Mouse (Mus musculus): ENCODE measurements at regions not wholly inside any gene's neighbourhood (a gene's known extent, or its start where the extent isn't known, plus 50 kb on each side); places are given as distances from the start of the nearest gene placed in this dataset.

DNA sequence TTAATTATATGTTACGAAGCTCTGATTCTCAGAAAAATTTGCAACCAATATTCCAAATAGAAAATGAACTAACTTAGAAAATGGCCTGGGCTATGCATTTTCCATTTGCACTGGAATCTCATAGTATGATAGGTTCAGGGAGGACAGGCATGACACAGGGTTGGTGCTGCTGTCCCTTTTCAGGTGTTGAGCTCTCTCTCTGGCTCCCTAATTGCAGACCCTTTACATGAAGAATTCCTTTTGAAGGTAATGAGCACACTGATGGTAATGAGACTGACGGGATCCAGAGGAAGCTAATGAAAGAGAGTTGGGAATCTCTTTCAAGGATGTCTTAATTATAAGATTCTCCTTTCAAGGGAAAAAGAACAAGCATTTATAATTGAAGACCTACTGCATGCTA is 87.6 kb downstream of the Serpinb8 start:
- H3K36me3 ChIP-seq (ENCODE audit: control insufficient read depth, insufficient read depth, low read length) = no peaks in the 10 kb centered on the region
- no peaks in the 10 kb centered on the region for H3K9me3 ChIP-seq (ENCODE audit: control insufficient read depth, low read length)
- H3K4me3 ChIP-seq (ENCODE audit: low read depth, low read length) = no peak overlapping the region
- no peak overlapping the region for H3K27ac ChIP-seq (ENCODE audit: low read depth, low read length)
- no peaks in the 10 kb centered on the region for H3K27me3 ChIP-seq (ENCODE audit: control insufficient read depth, insufficient read depth, low read length)
- H3K9ac ChIP-seq (replicated peaks; ENCODE audit: low read depth, low read length) = no peak overlapping the region
- H3K4me2 ChIP-seq (ENCODE audit: low read depth, low read length) = no peak overlapping the region
- WGBS = 83% methylated on average over 2 of the region's 2 CpGs
- ATAC-seq (ENCODE audit: low read depth) = no peak
- no peaks in the 10 kb centered on the region for H3K4me1 ChIP-seq (ENCODE audit: control insufficient read depth, insufficient read depth, low read length)

GRCm38 (mm10) chr1:107696858-107697257 is 107.1 kb downstream of the Serpinb8 start:
- ATAC-seq (ENCODE audit: low read depth) = no peak
- Histone ChIP-seq H3K27ac (ENCODE audit: low read depth, low read length) (no peak overlapping the region), H3K4me3 (ENCODE audit: low read depth, low read length) (no peak overlapping the region), H3K27me3 (ENCODE audit: control insufficient read depth, insufficient read depth, low read length) (no peaks in the 10 kb centered on the region), H3K9me3 (ENCODE audit: control insufficient read depth, low read length) (no peaks in the 10 kb centered on the region), H3K4me2 (ENCODE audit: low read depth, low read length) (no peak overlapping the region), H3K9ac (replicated peaks; ENCODE audit: low read depth, low read length) (no peak overlapping the region), H3K36me3 (ENCODE audit: control insufficient read depth, insufficient read depth, low read length) (no peaks in the 10 kb centered on the region), H3K4me1 (ENCODE audit: control insufficient read depth, insufficient read depth, low read length) (no peaks in the 10 kb centered on the region)
- 7% methylated on average over 2 of the region's 2 CpGs for WGBS

DNA sequence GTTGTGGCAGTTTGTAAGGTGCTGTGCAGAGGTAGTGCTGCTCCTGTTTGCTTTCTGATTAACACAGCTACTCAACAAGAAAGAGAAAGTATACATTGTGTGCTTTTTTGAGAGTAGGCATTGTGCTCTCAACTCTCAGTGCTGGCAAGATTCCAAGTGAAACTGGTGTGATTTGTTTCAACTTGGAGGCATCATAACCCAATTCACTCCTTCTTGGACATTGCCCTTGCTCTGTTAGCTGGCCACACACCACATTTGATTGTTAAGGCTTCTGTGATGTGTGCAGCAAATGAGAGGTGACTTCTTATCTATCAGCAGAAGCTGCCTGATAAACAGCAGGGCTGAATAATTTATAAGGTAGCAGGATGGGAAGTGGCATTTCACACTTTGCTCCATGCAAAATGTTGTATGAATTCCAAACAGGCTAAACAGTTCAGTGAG is 116.3 kb downstream of the Serpinb8 start:
- Histone ChIP-seq H3K4me2 (ENCODE audit: low read depth, low read length) (no peak overlapping the region), H3K27ac (ENCODE audit: low read depth, low read length) (no peak overlapping the region), H3K4me1 (ENCODE audit: control insufficient read depth, insufficient read depth, low read length) (no peaks in the 10 kb centered on the region), H3K9me3 (ENCODE audit: control insufficient read depth, low read length) (no peaks in the 10 kb centered on the region), H3K9ac (replicated peaks; ENCODE audit: low read depth, low read length) (no peak overlapping the region), H3K27me3 (ENCODE audit: control insufficient read depth, insufficient read depth, low read length) (no peaks in the 10 kb centered on the region), H3K36me3 (ENCODE audit: control insufficient read depth, insufficient read depth, low read length) (no peaks in the 10 kb centered on the region), H3K4me3 (ENCODE audit: low read depth, low read length) (no peak overlapping the region)
- ATAC-seq (ENCODE audit: low read depth) = no peak

DNA sequence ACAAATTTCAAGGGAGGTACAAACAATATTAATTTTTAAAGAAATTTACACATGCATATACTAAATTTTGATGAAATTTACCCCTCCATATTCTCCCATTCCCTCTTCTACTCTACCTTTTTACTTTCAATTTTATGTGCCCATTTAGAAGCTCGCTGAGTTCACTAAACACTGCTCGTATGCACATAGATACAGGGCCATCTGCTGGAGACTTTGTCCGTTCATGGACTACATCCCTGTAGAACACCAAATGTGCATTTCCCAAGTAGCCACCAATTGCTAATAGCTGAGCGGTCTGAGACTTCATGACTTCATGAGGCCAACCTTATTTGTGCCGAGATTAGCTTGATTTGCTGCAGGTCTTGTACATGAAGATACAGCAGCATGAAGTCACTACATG is 118.8 kb downstream of the Serpinb8 start:
- no peaks in the 10 kb centered on the region for H3K9me3 ChIP-seq (ENCODE audit: control insufficient read depth, low read length)
- H3K9ac ChIP-seq (replicated peaks; ENCODE audit: low read depth, low read length) = no peak overlapping the region
- H3K27ac ChIP-seq (ENCODE audit: low read depth, low read length) = no peak overlapping the region
- no peak overlapping the region for H3K4me3 ChIP-seq (ENCODE audit: low read depth, low read length)
- no peaks in the 10 kb centered on the region for H3K36me3 ChIP-seq (ENCODE audit: control insufficient read depth, insufficient read depth, low read length)
- ATAC-seq (ENCODE audit: low read depth) = no peak
- no peaks in the 10 kb centered on the region for H3K27me3 ChIP-seq (ENCODE audit: control insufficient read depth, insufficient read depth, low read length)
- H3K4me2 ChIP-seq (ENCODE audit: low read depth, low read length) = no peak overlapping the region
- H3K4me1 ChIP-seq (ENCODE audit: control insufficient read depth, insufficient read depth, low read length) = no peaks in the 10 kb centered on the region
- 95% methylated on average over 5 of the region's 5 CpGs for WGBS

GRCm38 (mm10) chr1:107714869-107715268 is 125.1 kb downstream of the Serpinb8 start:
- H3K4me1 ChIP-seq (ENCODE audit: control insufficient read depth, insufficient read depth, low read length) = no peaks in the 10 kb centered on the region
- H3K4me3 ChIP-seq (ENCODE audit: low read depth, low read length) = no peak overlapping the region
- no peak overlapping the region for H3K9ac ChIP-seq (replicated peaks; ENCODE audit: low read depth, low read length)
- H3K9me3 ChIP-seq (ENCODE audit: control insufficient read depth, low read length) = no peaks in the 10 kb centered on the region
- H3K27ac ChIP-seq (ENCODE audit: low read depth, low read length) = no peak overlapping the region
- H3K4me2 ChIP-seq (ENCODE audit: low read depth, low read length) = no peak overlapping the region
- no peak for ATAC-seq (ENCODE audit: low read depth)
- 93% methylated on average over 1 of the region's 1 CpGs for WGBS
- H3K36me3 ChIP-seq (ENCODE audit: control insufficient read depth, insufficient read depth, low read length) = no peaks in the 10 kb centered on the region
- no peaks in the 10 kb centered on the region for H3K27me3 ChIP-seq (ENCODE audit: control insufficient read depth, insufficient read depth, low read length)

GRCm38 (mm10) chr1:107719304-107719703 is 129.5 kb downstream of the Serpinb8 start:
- no peaks in the 10 kb centered on the region for H3K4me1 ChIP-seq (ENCODE audit: control insufficient read depth, insufficient read depth, low read length)
- 82% methylated on average over 5 of the region's 5 CpGs for WGBS
- no peak overlapping the region for H3K27ac ChIP-seq (ENCODE audit: low read depth, low read length)
- no peaks in the 10 kb centered on the region for H3K9me3 ChIP-seq (ENCODE audit: control insufficient read depth, low read length)
- no peaks in the 10 kb centered on the region for H3K27me3 ChIP-seq (ENCODE audit: control insufficient read depth, insufficient read depth, low read length)
- H3K36me3 ChIP-seq (ENCODE audit: control insufficient read depth, insufficient read depth, low read length) = no peaks in the 10 kb centered on the region
- H3K9ac ChIP-seq (replicated peaks; ENCODE audit: low read depth, low read length) = no peak overlapping the region
- no peak for ATAC-seq (ENCODE audit: low read depth)
- no peak overlapping the region for H3K4me2 ChIP-seq (ENCODE audit: low read depth, low read length)
- H3K4me3 ChIP-seq (ENCODE audit: low read depth, low read length) = no peak overlapping the region

DNA sequence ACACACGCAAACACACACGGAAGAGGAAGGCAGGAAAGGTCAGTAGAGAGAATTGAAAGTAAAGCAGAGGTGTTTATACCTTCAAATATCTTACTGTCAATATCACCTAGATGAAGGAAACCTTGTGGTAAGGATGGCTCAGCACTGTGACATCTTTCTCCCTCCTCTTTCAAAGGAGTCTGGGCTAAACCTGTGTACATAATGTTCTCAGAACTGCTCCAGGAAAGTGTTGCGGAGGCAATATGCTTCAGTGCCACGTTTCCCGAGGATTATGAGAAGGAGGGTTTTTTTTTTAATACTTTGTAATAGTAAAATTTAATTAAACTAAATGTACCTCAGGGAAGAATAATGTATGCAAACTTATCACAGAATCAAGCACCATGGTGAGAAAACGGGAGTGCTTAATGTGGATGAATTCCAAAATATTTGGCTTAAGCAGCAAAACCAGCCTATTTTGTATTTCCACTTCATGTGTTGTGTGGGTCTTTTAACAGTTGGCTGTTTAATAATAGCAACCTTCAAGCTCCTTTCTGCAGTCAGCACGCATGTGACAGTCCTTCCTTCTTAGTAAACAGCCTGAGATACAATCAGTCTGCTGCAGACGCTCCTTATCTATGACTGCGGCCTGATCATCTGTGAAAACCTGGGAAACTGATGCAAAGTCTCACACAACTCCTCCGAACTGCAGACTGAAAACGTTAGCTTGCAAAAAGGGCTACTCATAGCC is 138.5 kb downstream of the Serpinb8 start:
- H3K4me2 ChIP-seq (ENCODE audit: low read depth, low read length) = no peak overlapping the region
- H3K36me3 ChIP-seq (ENCODE audit: control insufficient read depth, insufficient read depth, low read length) = no peaks in the 10 kb centered on the region
- H3K4me1 ChIP-seq (ENCODE audit: control insufficient read depth, insufficient read depth, low read length) = no peaks in the 10 kb centered on the region
- 76% methylated on average over 11 of the region's 11 CpGs for WGBS
- no peaks in the 10 kb centered on the region for H3K9me3 ChIP-seq (ENCODE audit: control insufficient read depth, low read length)
- no peak overlapping the region for H3K9ac ChIP-seq (replicated peaks; ENCODE audit: low read depth, low read length)
- no peak overlapping the region for H3K4me3 ChIP-seq (ENCODE audit: low read depth, low read length)
- ATAC-seq (ENCODE audit: low read depth) = no peak
- H3K27me3 ChIP-seq (ENCODE audit: control insufficient read depth, insufficient read depth, low read length) = no peaks in the 10 kb centered on the region
- no peak overlapping the region for H3K27ac ChIP-seq (ENCODE audit: low read depth, low read length)

DNA sequence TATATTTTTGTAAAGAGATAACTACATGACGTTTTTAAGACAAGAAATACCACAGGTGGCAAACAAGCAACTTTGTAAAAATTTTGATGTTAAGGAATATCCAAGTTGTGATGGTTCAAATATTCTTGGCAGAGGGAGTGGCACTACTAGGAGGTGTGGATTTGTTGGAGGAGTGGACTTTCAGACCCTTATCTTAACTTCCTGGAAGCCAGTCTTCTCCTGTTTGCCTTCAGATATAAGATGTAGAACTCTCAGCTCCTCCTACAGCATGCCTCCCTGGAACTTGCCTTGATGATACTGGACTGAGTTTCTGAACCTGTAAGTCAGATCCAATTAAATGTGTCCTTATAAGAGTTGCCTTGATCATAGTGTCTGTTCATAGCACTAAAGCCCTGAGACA is 175.5 kb downstream of the Serpinb8 start:
- Histone ChIP-seq H3K36me3 (ENCODE audit: control insufficient read depth, insufficient read depth, low read length) (no peaks in the 10 kb centered on the region), H3K4me1 (ENCODE audit: control insufficient read depth, insufficient read depth, low read length) (no peaks in the 10 kb centered on the region), H3K4me2 (ENCODE audit: low read depth, low read length) (no peak overlapping the region), H3K9me3 (ENCODE audit: control insufficient read depth, low read length) (no peaks in the 10 kb centered on the region), H3K27ac (ENCODE audit: low read depth, low read length) (no peak overlapping the region), H3K9ac (replicated peaks; ENCODE audit: low read depth, low read length) (no peak overlapping the region), H3K4me3 (ENCODE audit: low read depth, low read length) (no peak overlapping the region), H3K27me3 (ENCODE audit: control insufficient read depth, insufficient read depth, low read length) (no peaks in the 10 kb centered on the region)
- 93% methylated on average over 1 of the region's 1 CpGs for whole genome bisulfite sequencing
- no peak for ATAC-seq (ENCODE audit: low read depth)

DNA sequence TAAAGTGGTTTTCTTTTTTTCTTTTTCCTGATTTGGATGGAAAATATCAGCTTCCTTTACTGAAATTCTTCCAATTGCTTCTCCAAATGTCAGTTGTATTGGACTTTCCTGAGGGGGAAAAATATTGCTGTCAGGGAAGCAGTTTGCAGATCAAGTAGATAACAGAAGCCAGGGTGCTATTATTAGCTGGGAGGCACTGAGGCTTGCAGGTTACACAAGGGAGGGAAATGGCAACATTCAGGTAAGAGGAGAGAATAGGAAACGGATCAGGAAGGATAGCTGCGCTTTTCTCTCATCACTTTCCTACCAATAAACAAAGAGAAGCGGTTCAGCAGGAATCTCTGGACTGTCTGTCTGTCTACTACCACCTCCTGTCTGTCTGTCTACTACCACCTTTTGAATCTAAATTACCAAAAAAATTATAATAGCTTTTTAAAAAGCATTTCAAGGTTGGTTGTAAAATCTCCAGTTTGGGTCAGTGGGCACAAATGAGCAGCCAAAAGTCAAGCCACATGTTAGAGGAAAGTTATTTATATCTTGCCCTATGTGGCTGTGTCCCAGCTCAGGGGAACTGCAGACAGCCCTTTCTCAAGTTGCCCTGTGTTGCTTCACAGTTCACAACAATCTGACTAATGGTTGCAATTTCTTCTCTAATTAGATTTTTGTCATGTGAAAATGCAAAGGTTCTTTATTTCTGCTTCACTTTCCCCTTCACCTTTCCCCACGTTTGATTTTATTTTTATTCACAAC is 177.6 kb downstream of the Serpinb8 start:
- Histone ChIP-seq H3K27me3 (ENCODE audit: control insufficient read depth, insufficient read depth, low read length) (no peaks in the 10 kb centered on the region), H3K4me1 (ENCODE audit: control insufficient read depth, insufficient read depth, low read length) (no peaks in the 10 kb centered on the region), H3K4me2 (ENCODE audit: low read depth, low read length) (no peak overlapping the region), H3K9ac (replicated peaks; ENCODE audit: low read depth, low read length) (no peak overlapping the region), H3K4me3 (ENCODE audit: low read depth, low read length) (no peak overlapping the region), H3K27ac (ENCODE audit: low read depth, low read length) (no peak overlapping the region), H3K9me3 (ENCODE audit: control insufficient read depth, low read length) (no peaks in the 10 kb centered on the region), H3K36me3 (ENCODE audit: control insufficient read depth, insufficient read depth, low read length) (no peaks in the 10 kb centered on the region)
- WGBS = 75% methylated on average over 4 of the region's 4 CpGs
- ATAC-seq (ENCODE audit: low read depth) = no peak

All from neural tube, embryonic 14.5 days (tissue).